Mouse (Mus musculus) forebrain, embryonic 15.5 days (tissue): ENCODE data around the gene Glt8d1. TPM values are rescaled to one million over a fixed set of nuclear protein-coding genes. Genes with fewer than 3 reads are reported as not detected.

Source experiments
- ATAC-seq: fragments of 200-750 bp; cut with Nextera tagmentation; replicated peaks from 2 replicates; pipeline ENCODE4 v1.8.0; 2017; ENCODE audit warnings: mild to moderate bottlenecking, moderate TSS enrichment, moderate library complexity
- H3K27ac ChIP-seq: fragments of 300-500 bp; sonication (generic); replicated peaks from 2 replicates; pipeline ENCODE4 v1.5.1; 2015; ENCODE audit warnings: mild to moderate bottlenecking, inconsistent platforms
- H3K27me3 ChIP-seq: fragments of 300-500 bp; sonication (generic); 2 replicates; pipeline ENCODE4 v1.6.1; 2015; ENCODE audit warnings: inconsistent platforms
- H3K36me3 ChIP-seq: fragments of 300-500 bp; sonication (generic); 2 replicates; pipeline ENCODE4 v1.6.1; 2015; ENCODE audit warnings: mild to moderate bottlenecking, inconsistent platforms
- H3K4me1 ChIP-seq: fragments of 300-500 bp; sonication (generic); 2 replicates; pipeline ENCODE4 v1.6.1; 2015; ENCODE audit warnings: inconsistent platforms
- H3K4me2 ChIP-seq: fragments of 300-500 bp; sonication (generic); replicated peaks from 2 replicates; pipeline ENCODE4 v1.6.1; 2015; ENCODE audit warnings: mild to moderate bottlenecking, inconsistent platforms
- H3K4me3 ChIP-seq: fragments of 300-500 bp; sonication (generic); 2 replicates; pipeline ENCODE4 v1.5.1; 2015; ENCODE audit warnings: mild to moderate bottlenecking, inconsistent platforms
- H3K9ac ChIP-seq: fragments of 300-500 bp; sonication (generic); replicated peaks from 2 replicates; pipeline ENCODE4 v1.6.1; 2015; ENCODE audit warnings: mild to moderate bottlenecking, inconsistent platforms
- H3K9me3 ChIP-seq: fragments of 300-500 bp; sonication (generic); 2 replicates; pipeline ENCODE4 v1.6.1; 2016; ENCODE audit warnings: inconsistent platforms
- WGBS: fragments of 180-500 bp; shearing (Covaris S2); methylation state at CpG from one replicate; pipeline ENCODE4 v1.1.7; 2015; ENCODE audit warnings: mixed read lengths; 5-methylcytosine and 5-hydroxymethylcytosine counted together
- polyA plus RNA-seq: library from polyadenylated mRNA; unstranded; fragments of >200 nt; fragmentation: Nextera tagmentation; extraction: Ambion mirVana; gene quantifications from 2 replicates; pipeline ENCODE4 v1.2.1, GENCODE M21; 2015

The Glt8d1 gene
- polyA plus RNA-seq, 1 experiment from 2014 or later: 53.3 TPM

DNA sequence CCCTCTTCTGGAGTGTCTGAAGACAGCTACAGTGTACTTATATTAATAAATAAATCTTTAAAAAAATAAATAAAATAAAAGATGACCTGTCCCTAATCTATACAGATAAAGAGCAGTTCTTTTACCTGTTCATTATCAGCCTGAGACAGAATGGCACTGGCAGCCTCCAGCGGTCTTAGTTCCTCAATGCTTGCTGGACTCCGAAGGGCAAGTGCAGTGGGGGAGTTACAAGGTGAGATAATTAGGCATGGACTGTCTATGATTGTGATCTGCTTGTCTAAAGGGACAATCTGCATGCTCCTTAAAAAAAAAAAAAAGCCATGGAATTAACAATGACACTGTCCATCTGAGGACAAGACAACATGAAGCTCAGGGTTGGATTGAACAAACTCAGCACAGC lies 12.7 kb downstream of the Glt8d1 start:
- H3K9ac ChIP-seq: no peak overlapping the region
- peaks cover 85% of the 10 kb centered on the region for H3K36me3 ChIP-seq
- ATAC-seq: no peak
- 97% methylated on average over 2 of the region's 2 CpGs for WGBS
- no peak overlapping the region for H3K27ac ChIP-seq
- no peaks in the 10 kb centered on the region for H3K27me3 ChIP-seq
- H3K9me3 ChIP-seq: no peaks in the 10 kb centered on the region
- H3K4me2 ChIP-seq: no peak overlapping the region
- peaks cover 16% of the 10 kb centered on the region for H3K4me1 ChIP-seq
- no peak overlapping the region for H3K4me3 ChIP-seq

DNA sequence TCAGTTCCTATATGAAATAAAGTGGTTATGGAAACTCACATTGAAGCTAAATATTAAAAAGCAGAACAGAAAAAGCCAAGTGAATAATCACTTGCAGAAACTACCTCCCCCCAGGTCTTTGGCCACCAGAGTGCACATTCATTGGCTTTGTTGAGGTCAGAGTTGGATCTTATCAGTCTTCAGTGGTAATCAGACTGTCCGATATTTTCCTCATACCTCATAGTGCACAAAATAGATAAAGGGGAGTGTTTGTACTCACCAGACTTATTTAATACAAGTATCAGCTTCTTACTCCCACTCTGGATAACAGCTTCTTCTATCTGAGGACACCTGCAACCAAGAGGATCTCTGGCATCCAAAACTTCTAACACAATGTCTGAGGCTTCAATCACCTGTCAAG lies 14.9 kb downstream of the Glt8d1 start:
- Histone ChIP-seq H3K27me3 (no peaks in the 10 kb centered on the region), H3K4me2 (no peak overlapping the region), H3K4me3 (no peak overlapping the region), H3K4me1 (peaks cover 28% of the 10 kb centered on the region), H3K9ac (no peak overlapping the region), H3K36me3 (peaks cover 65% of the 10 kb centered on the region), H3K9me3 (no peaks in the 10 kb centered on the region), H3K27ac (no peak overlapping the region)
- 100% methylated on average over 1 of the region's 1 CpGs for WGBS
- no peak for ATAC-seq

DNA sequence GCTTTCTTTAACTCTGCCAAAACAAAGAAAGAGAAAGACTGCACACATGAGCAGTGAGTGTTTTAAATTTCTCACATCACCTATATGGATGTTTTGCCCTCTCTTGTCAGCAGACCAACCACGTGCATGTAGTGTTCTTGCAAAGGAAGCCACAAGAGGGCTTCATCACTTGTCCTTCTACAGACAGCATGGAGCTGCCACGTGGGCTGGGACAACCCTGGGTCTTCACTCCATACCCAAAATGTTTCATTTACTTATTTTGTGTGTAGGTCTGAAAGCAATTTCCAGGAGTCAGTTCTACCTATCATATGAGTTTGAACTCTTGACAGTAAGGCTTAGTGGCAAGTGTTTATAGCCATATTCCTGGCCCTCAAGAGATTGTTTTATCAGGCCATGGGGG lies 16.7 kb downstream of the Glt8d1 start:
- H3K9me3 ChIP-seq: no peaks in the 10 kb centered on the region
- peaks cover 41% of the 10 kb centered on the region for H3K4me1 ChIP-seq
- peak overlapping the region; percentile 86 for H3K9ac ChIP-seq
- H3K27me3 ChIP-seq: no peaks in the 10 kb centered on the region
- H3K4me2 ChIP-seq: peak overlapping the region; percentile 87
- no peak overlapping the region for H3K27ac ChIP-seq
- no peak for ATAC-seq
- peaks cover 51% of the 10 kb centered on the region for H3K36me3 ChIP-seq
- H3K4me3 ChIP-seq: peak overlapping the region; percentile 63
- 0% methylated on average over 2 of the region's 2 CpGs for WGBS

DNA sequence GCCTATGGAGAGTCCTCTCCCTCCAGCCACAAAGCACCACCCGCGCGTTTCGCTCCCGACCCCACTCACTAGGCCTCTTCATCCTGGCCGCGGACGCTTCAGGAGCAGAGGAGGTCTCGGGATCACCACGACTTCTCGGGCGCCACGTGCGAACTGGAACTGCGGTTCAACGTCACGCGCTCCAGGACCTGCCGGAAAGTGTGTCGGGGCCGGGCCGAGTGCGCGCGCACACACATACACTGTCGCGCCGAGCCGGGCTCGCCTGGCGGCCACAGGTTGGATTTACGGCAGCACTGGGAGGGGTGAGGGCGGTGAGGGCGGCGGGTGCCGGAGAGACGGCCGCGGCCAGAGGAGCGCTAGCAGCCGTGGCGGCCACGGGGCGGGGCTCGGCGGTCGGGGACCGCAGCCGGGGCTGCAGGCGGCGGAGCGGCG lies 17.7 kb downstream of the Glt8d1 start, which contains the start of the genes Pbrm1 and Gnl3:
Gene Pbrm1, plus strand, starts transcription at position 279 of the 432 bp plus-strand sequence.
Gene Gnl3, minus strand, starts transcription at position 293 of the 432 bp plus-strand sequence.
- peaks cover 48% of the 10 kb centered on the region for H3K36me3 ChIP-seq
- H3K9ac ChIP-seq: peak within 1 kb of the TSS; percentile 86
- WGBS: under 1% methylated on average over 37 of the region's 53 CpGs
- H3K4me3 ChIP-seq: peak within 1 kb of the TSS; percentile 63
- H3K4me2 ChIP-seq: peak within 1 kb of the TSS; percentile 87
- peaks cover 45% of the 10 kb centered on the region for H3K4me1 ChIP-seq
- peak; percentile 95 for ATAC-seq
- H3K27me3 ChIP-seq: no peaks in the 10 kb centered on the region
- H3K9me3 ChIP-seq: no peaks in the 10 kb centered on the region
- H3K27ac ChIP-seq: peak within 1 kb of the TSS; percentile 99

DNA sequence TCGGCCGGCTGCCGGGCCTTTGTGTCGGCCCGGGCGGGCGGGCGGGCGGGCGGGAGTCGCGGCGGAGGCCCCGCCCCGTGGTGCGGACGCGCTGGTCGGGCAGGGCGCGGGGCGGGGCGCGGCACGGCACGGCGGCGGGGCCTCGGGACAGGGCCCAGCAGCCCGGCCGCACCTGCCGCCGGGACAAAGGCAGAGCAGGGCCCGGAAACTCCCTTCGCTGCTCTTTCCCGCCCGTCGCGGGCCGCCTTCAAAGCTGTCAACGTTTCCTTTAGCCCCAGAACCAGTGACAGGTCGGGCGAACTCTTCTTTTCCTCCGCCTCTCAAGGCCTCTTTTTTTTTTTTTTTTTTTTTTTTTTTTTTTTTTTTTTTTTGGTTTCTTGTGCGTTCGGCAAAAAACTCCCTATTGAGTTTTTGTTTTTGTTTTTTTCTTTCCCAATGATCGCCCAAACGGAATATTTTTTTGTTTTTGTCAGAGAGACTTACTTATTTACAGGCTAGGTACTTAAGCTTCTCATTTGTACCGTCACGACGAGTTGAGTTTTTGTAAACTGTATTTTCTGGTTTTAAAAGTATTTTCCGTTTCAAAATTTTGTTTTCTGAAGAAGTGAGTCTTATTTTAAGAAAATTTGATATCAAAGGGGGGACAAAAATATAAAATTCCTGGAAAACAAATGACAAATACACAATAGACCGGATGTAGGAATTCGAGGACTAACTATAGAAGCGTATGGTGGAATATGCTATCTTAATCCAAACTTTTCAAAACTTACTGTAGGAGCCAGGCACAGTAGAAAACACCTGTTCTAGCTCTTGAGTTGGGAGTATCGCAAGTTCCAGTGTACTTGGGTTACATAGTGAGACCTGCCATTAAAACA lies 18.4 kb downstream of the Glt8d1 start:
- H3K9me3 ChIP-seq: no peaks in the 10 kb centered on the region
- WGBS: 4% methylated on average over 31 of the region's 56 CpGs
- peak; percentile 94 for ATAC-seq
- H3K27ac ChIP-seq: peak overlapping the region; percentile 99
- H3K4me1 ChIP-seq: peaks cover 45% of the 10 kb centered on the region
- H3K4me3 ChIP-seq: peak overlapping the region; percentile 63
- H3K27me3 ChIP-seq: no peaks in the 10 kb centered on the region
- peak overlapping the region; percentile 86 for H3K9ac ChIP-seq
- H3K4me2 ChIP-seq: peak overlapping the region; percentile 50
- peaks cover 46% of the 10 kb centered on the region for H3K36me3 ChIP-seq

DNA sequence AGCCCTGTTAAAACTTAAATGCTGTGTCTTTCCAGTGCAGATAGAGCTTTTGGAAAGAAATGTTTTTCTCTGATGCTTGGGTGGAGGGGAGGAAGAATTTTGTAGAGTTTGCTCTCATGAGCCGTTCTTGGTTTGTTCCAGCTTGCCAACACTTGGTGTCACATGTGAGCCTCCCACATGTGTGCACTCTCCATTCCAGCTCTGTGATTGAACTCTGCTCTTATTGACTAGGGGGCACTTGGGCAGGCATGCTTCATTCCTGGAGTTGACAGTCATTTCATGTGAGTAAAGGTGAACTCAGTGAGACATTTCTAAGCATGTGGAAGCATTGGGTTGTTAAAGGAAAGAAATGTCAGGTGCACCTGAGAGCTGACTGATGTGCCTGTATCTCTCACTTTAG lies 21.4 kb downstream of the Glt8d1 start:
- H3K9ac ChIP-seq: no peak overlapping the region
- no peak overlapping the region for H3K4me3 ChIP-seq
- H3K4me1 ChIP-seq: peaks cover 38% of the 10 kb centered on the region
- H3K27me3 ChIP-seq: no peaks in the 10 kb centered on the region
- no peak overlapping the region for H3K27ac ChIP-seq
- 55% methylated on average over 1 of the region's 1 CpGs for WGBS
- peaks cover 44% of the 10 kb centered on the region for H3K36me3 ChIP-seq
- H3K9me3 ChIP-seq: no peaks in the 10 kb centered on the region
- ATAC-seq: no peak
- no peak overlapping the region for H3K4me2 ChIP-seq

DNA sequence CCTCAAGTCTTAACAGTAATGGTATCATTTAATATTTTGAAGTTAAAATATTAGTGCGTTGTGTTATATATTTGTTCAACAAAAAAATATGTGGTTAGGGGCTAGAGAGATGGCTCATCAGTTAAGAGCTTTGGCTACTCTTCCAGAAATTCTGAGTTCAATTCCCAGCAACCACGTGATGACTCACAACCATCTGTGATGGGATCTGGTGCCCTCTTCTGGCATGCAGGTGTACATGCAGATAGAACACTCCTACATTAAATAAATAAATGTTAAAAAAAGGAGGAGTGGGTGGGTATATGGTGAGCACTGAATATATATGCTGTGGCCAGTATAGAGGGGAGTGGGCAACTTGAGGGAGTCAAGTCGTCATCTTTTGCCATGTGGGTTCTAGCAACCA lies 24.6 kb downstream of the Glt8d1 start:
- no peak overlapping the region for H3K4me2 ChIP-seq
- H3K4me3 ChIP-seq: no peak overlapping the region
- H3K4me1 ChIP-seq: peaks cover 18% of the 10 kb centered on the region
- no peaks in the 10 kb centered on the region for H3K9me3 ChIP-seq
- H3K27ac ChIP-seq: no peak overlapping the region
- no peak overlapping the region for H3K9ac ChIP-seq
- no peak for ATAC-seq
- H3K36me3 ChIP-seq: peaks cover 65% of the 10 kb centered on the region
- WGBS: 81% methylated on average over 3 of the region's 3 CpGs
- no peaks in the 10 kb centered on the region for H3K27me3 ChIP-seq

DNA sequence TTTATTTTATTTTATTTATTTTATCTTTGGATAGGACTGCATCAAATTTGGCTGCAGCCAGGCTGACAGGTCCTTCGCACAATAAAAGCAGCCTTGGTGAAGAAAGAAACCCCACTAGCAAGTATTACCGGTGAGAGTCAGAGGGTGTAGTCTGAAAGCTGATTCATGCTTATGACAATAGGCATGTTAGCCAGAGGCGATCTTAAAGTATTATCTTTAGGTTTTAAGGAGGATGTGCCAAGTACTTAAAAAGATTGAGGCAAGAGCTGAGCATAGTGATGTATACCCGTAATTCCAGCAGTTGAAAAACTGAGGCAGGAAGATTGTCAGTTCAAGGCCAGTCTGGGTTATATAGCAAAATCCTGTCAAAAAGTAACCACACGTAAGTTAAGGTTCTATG lies 44.1 kb downstream of the Glt8d1 start:
- H3K27me3 ChIP-seq: no peaks in the 10 kb centered on the region
- H3K27ac ChIP-seq: no peak overlapping the region
- ATAC-seq: no peak
- WGBS: 92% methylated on average over 5 of the region's 5 CpGs
- no peaks in the 10 kb centered on the region for H3K9me3 ChIP-seq
- no peak overlapping the region for H3K9ac ChIP-seq
- peaks cover 68% of the 10 kb centered on the region for H3K36me3 ChIP-seq
- no peaks in the 10 kb centered on the region for H3K4me1 ChIP-seq
- no peak overlapping the region for H3K4me2 ChIP-seq
- H3K4me3 ChIP-seq: no peak overlapping the region

DNA sequence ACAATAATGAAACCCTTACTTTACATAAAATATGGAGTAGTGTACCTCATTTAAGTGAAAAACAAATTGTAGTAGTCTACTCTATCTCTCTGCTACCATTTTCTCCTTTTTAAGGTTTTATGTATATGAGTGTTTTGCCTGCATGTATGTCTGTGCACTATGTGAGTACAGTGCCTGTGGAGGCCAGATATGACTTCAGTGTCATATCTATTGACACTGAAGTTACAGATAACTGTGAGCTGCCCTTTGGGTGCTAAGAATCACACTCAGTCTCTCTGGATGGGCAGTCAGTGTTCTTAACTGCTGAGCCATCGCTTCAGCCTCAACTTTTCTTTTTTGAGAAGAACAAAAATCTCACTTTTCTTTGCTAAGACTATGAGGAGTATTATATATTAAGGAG lies 44.6 kb downstream of the Glt8d1 start:
- H3K9ac ChIP-seq: no peak overlapping the region
- H3K4me1 ChIP-seq: no peaks in the 10 kb centered on the region
- H3K4me2 ChIP-seq: no peak overlapping the region
- no peaks in the 10 kb centered on the region for H3K9me3 ChIP-seq
- no peak for ATAC-seq
- no peak overlapping the region for H3K27ac ChIP-seq
- no peak overlapping the region for H3K4me3 ChIP-seq
- H3K27me3 ChIP-seq: no peaks in the 10 kb centered on the region
- WGBS: 100% methylated on average over 1 of the region's 1 CpGs
- peaks cover 70% of the 10 kb centered on the region for H3K36me3 ChIP-seq

Other genes starting within 250 kb of the Glt8d1 start
- gene Tmem110, start 175.8 kb upstream of the Glt8d1 start, polyA plus RNA-seq: 17.3 and 18.0 TPM in 2 replicates
- 0.55 and 0.90 TPM in 2 replicates for gene Mustn1, start 122.2 kb upstream of the Glt8d1 start, polyA plus RNA-seq
- 0.17 TPM in 1 of 2 replicates, not detected in the other for gene Itih4, start 114.9 kb upstream of the Glt8d1 start, polyA plus RNA-seq
- gene Itih3, start 77.6 kb upstream of the Glt8d1 start, polyA plus RNA-seq: 0.38 and 0.53 TPM in 2 replicates
- 0.08 TPM in 1 of 2 replicates, not detected in the other for gene Itih1, start 58.1 kb upstream of the Glt8d1 start, polyA plus RNA-seq
- 16.7 and 17.3 TPM in 2 replicates for gene Nek4, start 50.0 kb upstream of the Glt8d1 start, polyA plus RNA-seq
- gene Spcs1, start 272 bp downstream of the Glt8d1 start, polyA plus RNA-seq: 284 and 296 TPM in 2 replicates
- 165 and 166 TPM in 2 replicates for gene Pbrm1, start 17.7 kb downstream of the Glt8d1 start, polyA plus RNA-seq
- gene Gnl3, start 17.8 kb downstream of the Glt8d1 start, polyA plus RNA-seq: 60.2 and 62.4 TPM in 2 replicates
- gene Smim4, start 127.6 kb downstream of the Glt8d1 start, polyA plus RNA-seq: 66.1 and 74.5 TPM in 2 replicates
- gene Nt5dc2, start 129.7 kb downstream of the Glt8d1 start, polyA plus RNA-seq: 223 and 240 TPM in 2 replicates
- gene Stab1, start 167.2 kb downstream of the Glt8d1 start, polyA plus RNA-seq: 12.9 and 19.0 TPM in 2 replicates
- gene Tnnc1, start 206.9 kb downstream of the Glt8d1 start, polyA plus RNA-seq: 1.7 and 2.2 TPM in 2 replicates
- gene Nisch, start 215.5 kb downstream of the Glt8d1 start, polyA plus RNA-seq: 339 and 356 TPM in 2 replicates
- 0.53 and 0.61 TPM in 2 replicates for gene Sema3g, start 216.5 kb downstream of the Glt8d1 start, polyA plus RNA-seq
- gene Phf7, start 249.9 kb downstream of the Glt8d1 start, polyA plus RNA-seq: 11.9 and 13.1 TPM in 2 replicates